Mouse (Mus musculus) embryo, embryonic 10.5 days (tissue): ENCODE measurements around the gene Wnk3.
"Not testable (repeated sequence)": the region's sequence is repeated elsewhere in the genome, so short reads cannot be mapped to it uniquely, and the experiment has no call there.

Experiments used
- DNase-seq: peaks from one replicate; pipeline ENCODE4 v3.0.0-alpha.2; 2015; ENCODE audit warnings: low spot score

The Wnk3 gene

GRCm38 (mm10) chrX:151197778-151198177 lies at the start of gene Wnk3:
Gene Wnk3 (plus strand): TSS chrX:151198078.
- DNase-seq, result no peak

DNA sequence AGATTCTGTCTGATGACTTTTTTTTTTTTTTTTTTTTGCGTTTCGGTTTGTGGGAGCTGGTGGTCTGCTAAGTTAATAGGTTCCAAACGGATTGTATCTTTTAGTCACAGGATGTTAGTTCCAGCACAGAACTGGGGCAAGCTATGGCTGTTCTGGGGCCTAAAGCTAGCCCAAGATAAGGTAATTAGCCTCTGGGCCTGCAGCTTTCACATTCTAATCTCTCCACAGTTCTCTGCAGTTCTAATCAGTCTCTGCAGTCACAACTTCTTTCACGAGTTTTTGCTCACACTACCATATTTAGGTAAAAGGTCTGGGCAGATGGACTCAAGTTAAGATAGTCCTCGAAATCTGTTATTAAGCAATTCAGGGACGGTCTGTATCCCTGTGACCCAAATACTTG lies 39.5 kb upstream of the Wnk3 start:
- DNase-seq, result no peak

- DNase-seq, result peak; percentile 89
Measured at GRCm38 (mm10) chrX:151168438-151169131, 29.3 kb upstream of the Wnk3 start.

GRCm38 (mm10) chrX:151169261-151169961 lies 28.5 kb upstream of the Wnk3 start:
- peak; percentile 87 for DNase-seq

DNA sequence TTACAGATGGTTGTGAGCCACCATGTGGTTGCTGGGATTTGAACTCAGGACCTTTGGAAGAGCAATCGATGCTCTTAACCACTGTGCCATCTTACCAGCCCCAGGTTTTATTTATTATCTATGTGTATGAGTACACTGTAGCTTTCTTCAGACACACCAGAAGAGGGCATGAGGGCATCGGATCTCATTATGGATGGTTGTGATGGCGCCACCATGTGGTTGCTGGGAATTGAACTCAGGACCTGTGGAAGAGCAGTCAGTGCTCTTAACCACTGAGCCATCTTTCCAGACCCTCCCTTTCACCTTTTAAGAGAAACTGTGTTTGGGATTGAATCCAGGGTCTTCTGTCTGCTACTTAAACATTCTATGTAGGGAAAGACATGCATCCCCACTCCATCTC lies 24.7 kb upstream of the Wnk3 start:
- not testable (repeated sequence) for DNase-seq

- DNase-seq, result no peak
Measured at GRCm38 (mm10) chrX:151298329-151298728, 100.5 kb downstream of the Wnk3 start.

GRCm38 (mm10) chrX:151313732-151314131 lies 115.9 kb downstream of the Wnk3 start:
- peak; percentile 3 for DNase-seq

- DNase-seq, result no peak
Measured at GRCm38 (mm10) chrX:151333615-151334014, 135.7 kb downstream of the Wnk3 start.

DNA sequence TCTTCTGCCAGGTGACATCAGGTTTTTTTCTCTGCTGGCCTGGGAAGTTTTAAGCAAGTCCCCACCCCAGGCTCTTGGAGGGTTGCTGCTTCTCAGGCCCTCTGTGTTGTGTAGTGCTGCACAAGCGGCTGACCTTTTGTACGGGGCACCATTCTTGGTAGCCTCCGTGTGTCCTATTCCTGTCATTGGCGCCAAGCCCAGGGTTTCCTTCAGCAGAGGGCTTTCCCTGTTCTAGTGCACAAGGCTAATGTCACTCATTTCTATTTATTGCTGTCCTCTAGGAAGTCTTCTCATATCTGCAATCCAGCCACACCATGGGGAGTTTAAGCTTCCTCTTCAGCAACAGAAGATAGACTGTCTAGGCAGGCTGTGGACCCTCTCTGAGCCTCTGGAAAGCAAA lies 139.9 kb downstream of the Wnk3 start:
- no peak for DNase-seq

- peak; percentile 83 for DNase-seq
Measured at GRCm38 (mm10) chrX:151343761-151344500, 146.1 kb downstream of the Wnk3 start, which contains the start of gene Fam120c. Gene Fam120c (plus strand): TSS chrX:151344175.

GRCm38 (mm10) chrX:151344501-151344984 lies 146.7 kb downstream of the Wnk3 start:
- DNase-seq, result peak; percentile 13

DNA sequence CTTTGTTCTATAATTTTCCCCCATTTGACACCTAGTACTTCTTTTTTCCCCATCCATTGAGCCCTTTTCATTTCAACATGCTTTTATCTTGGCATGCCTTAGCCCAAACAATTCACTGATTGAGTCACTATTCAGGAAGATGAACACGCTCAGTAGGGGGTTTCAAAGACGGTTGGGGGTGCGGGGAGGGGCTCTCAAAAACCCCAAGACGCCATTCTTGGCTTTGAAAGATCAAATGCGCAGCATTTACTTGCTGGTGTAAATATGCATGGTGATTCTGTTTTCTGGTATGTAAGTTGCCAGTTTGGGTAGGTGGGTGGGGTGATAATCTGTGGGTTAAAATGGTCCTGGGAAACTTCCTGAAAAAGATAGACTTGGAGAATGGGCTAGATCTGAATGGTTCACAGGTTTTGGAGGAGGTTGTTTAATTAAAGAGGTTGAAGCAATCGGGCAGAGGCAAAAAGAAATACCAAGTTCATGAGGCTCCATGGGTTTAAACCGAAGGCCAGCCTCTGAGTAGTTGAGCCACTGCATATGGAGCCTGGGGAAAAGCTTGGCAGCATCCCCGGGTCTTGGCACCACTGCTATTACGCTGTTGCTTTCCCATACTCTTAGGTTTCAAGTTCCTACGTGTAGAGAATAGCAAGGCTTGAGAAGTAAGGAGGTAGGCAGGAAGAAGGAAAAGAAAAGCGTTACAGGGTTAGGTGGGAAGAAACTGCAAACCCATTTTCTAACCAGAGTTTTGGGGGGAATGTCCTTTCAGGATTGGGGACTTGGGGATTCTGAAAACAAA lies 147.7 kb downstream of the Wnk3 start:
- DNase-seq, result no peak

GRCm38 (mm10) chrX:151347278-151347677 lies 149.4 kb downstream of the Wnk3 start:
- DNase-seq, result no peak

DNA sequence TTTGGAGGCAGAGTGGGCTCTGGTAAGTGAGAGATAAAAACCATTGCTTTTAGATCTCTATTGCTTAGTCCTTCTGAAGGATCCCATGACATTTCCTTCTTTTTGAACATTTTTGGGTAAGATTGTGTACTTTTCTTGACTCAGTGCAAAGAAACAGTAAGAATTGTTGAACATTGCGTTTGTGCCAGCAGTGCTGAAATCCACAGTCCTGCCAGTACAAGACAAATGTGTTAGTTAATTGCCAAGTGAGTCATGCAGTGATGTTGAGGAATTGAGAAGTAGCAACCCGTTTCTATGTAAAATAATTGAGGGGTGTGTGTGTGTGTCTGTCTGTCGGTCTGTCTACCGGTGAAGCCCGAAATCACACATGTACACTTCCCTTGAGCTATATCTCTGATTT lies 151.4 kb downstream of the Wnk3 start:
- DNase-seq, result no peak
